Mouse (Mus musculus) kidney, postnatal 0 days (tissue): ENCODE measurements at regions not wholly inside any gene's neighbourhood (a gene's known extent, or its start where the extent isn't known, plus 50 kb on each side); places are given as distances from the start of the nearest gene placed in this dataset.

ENCODE experiments used
- ATAC-seq: fragments of 200-750 bp; cut with Nextera tagmentation; replicated peaks from 2 replicates; pipeline ENCODE4 v1.8.0; 2017; ENCODE audit warnings: low read depth, moderate number of reproducible peaks, moderate TSS enrichment, moderate library complexity; ENCODE audit not compliant: low FRiP score
- DNase-seq: peaks from one replicate; pipeline ENCODE4 v3.0.0-alpha.2; 2016; ENCODE audit warnings: low spot score
- H3K27ac ChIP-seq: fragments of 300-500 bp; sonication (generic); 2 replicates; pipeline ENCODE4 v1.5.1; 2014; ENCODE audit warnings: mild to moderate bottlenecking
- H3K27me3 ChIP-seq: fragments of 300-500 bp; sonication (generic); 2 replicates; pipeline ENCODE4 v1.6.1; 2014; ENCODE audit warnings: low read length, mixed read lengths; ENCODE audit not compliant: insufficient read depth
- H3K36me3 ChIP-seq: fragments of 300-500 bp; sonication (generic); 2 replicates; pipeline ENCODE4 v1.6.1; 2014; ENCODE audit warnings: low read length, mixed read lengths; ENCODE audit not compliant: insufficient read depth
- H3K4me1 ChIP-seq: fragments of 300-500 bp; sonication (generic); replicated peaks from 2 replicates; pipeline ENCODE4 v1.6.1; 2014; ENCODE audit warnings: antibody characterized with exemption, low read length, mixed read lengths; ENCODE audit not compliant: insufficient read depth
- H3K4me2 ChIP-seq: fragments of 300-500 bp; sonication (generic); 2 replicates; pipeline ENCODE4 v1.6.1; 2014; ENCODE audit warnings: mild to moderate bottlenecking, low read length, moderate library complexity, mixed read lengths
- H3K4me3 ChIP-seq: fragments of 300-500 bp; sonication (generic); replicated peaks from 2 replicates; pipeline ENCODE4 v1.5.1; 2014; ENCODE audit warnings: low read depth, low read length
- H3K9ac ChIP-seq: fragments of 300-500 bp; sonication (generic); 2 replicates; pipeline ENCODE4 v1.6.1; 2014; ENCODE audit warnings: low read depth, low read length
- H3K9me3 ChIP-seq: fragments of 300-500 bp; sonication (generic); replicated peaks from 2 replicates; pipeline ENCODE4 v1.6.1; 2016; ENCODE audit warnings: low read length, inconsistent platforms, mixed read lengths
- CTCF ChIP-seq: IDR thresholded peaks from 2 replicates; pipeline ENCODE4 v1.5.1; 2016; ENCODE audit warnings: antibody characterized with exemption, low read depth, mild to moderate bottlenecking, moderate library complexity
- WGBS: fragments of 180-500 bp; shearing (Covaris S2); extraction: QIAGEN DNeasy Blood & Tissue Kit; methylation state at CpG from one replicate; pipeline ENCODE4 v1.1.7; 2014; 5-methylcytosine and 5-hydroxymethylcytosine counted together

GRCm38 (mm10) chr1:190375160-190375880, 204.8 kb upstream of the Prox1 start:
- no peaks in the 10 kb centered on the region for H3K27me3 ChIP-seq
- H3K9ac ChIP-seq: no peak overlapping the region
- H3K36me3 ChIP-seq: no peaks in the 10 kb centered on the region
- no peak for TF ChIP-seq CTCF
- H3K27ac ChIP-seq: no peak overlapping the region
- no peaks in the 10 kb centered on the region for H3K4me1 ChIP-seq
- ATAC-seq: no peak
- H3K4me2 ChIP-seq: no peak overlapping the region
- H3K4me3 ChIP-seq: no peak overlapping the region
- DNase-seq: no peak
- 77% methylated on average over 22 of the region's 22 CpGs for WGBS
- H3K9me3 ChIP-seq: no peaks in the 10 kb centered on the region

- DNase-seq (peak; percentile 54), ATAC-seq (no peak)
- H3K27ac ChIP-seq: no peak overlapping the region
- 29% methylated on average over 3 of the region's 3 CpGs for WGBS
- no peaks in the 10 kb centered on the region for H3K27me3 ChIP-seq
- H3K9me3 ChIP-seq: no peaks in the 10 kb centered on the region
- no peak overlapping the region for H3K9ac ChIP-seq
- no peak overlapping the region for H3K4me3 ChIP-seq
- H3K4me1 ChIP-seq: no peaks in the 10 kb centered on the region
- TF ChIP-seq CTCF: no peak
- H3K4me2 ChIP-seq: no peak overlapping the region
- H3K36me3 ChIP-seq: no peaks in the 10 kb centered on the region
Observed at GRCm38 (mm10) chr1:190374270-190374669, 203.8 kb upstream of the Prox1 start.

- Histone ChIP-seq H3K9ac (no peak overlapping the region), H3K4me1 (no peaks in the 10 kb centered on the region), H3K4me2 (no peak overlapping the region), H3K4me3 (no peak overlapping the region), H3K36me3 (no peaks in the 10 kb centered on the region), H3K27me3 (no peaks in the 10 kb centered on the region), H3K27ac (no peak overlapping the region), H3K9me3 (no peaks in the 10 kb centered on the region)
- 0 out of 2 replicates have a peak, but pooled peaks have one; percentile 46 for ATAC-seq
- DNase-seq: no peak
- WGBS: 47% methylated on average over 8 of the region's 8 CpGs
- TF ChIP-seq CTCF: no peak
Observed at GRCm38 (mm10) chr1:190366631-190367030, 196.1 kb upstream of the Prox1 start.

DNA sequence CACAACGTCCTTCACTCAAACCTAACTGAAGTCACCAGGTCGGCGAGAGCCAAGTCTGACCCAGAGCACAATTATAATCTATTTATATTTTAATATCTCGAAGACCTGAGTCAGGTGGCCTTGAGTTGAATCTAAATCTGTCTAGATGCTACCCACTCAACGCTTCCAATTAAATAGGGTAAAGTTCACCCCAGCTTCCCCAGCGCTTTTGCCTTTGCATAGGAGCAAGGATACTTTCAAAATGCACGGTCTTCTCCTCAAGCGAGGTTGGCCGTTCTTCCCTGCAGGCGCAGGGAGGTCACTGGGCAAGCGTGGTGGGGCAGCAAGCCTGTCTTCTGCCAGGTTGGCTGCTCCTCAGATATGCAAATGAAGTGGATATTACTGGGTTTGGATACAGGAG, 194.6 kb upstream of the Prox1 start:
- DNase-seq (no peak), ATAC-seq (no peak)
- Histone ChIP-seq H3K4me1 (no peaks in the 10 kb centered on the region), H3K4me3 (no peak overlapping the region), H3K4me2 (no peak overlapping the region), H3K36me3 (no peaks in the 10 kb centered on the region), H3K9ac (no peak overlapping the region), H3K27me3 (no peaks in the 10 kb centered on the region), H3K9me3 (no peaks in the 10 kb centered on the region), H3K27ac (no peak overlapping the region)
- TF ChIP-seq CTCF: no peak
- 86% methylated on average over 11 of the region's 11 CpGs for WGBS

DNA sequence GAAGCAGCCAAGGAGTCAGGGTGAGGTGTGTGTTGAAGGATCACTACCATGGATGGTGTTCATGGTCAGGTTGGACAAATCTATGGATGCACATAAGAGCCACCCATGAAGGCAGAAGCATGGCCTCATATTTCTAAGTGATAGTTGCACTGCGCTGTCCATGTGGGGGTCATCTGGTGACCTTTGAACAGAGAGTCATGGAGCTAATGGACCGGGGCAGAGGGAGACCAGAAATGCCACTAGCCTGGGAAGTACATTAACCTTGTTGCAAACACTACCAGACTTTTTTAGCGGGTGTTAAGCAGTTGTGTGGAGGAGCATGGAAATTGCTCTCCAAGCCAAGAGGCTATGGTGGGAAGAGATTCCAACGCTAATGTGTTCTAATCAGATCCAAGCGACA, 190.1 kb upstream of the Prox1 start:
- ATAC-seq (peak; percentile 47; the same call in 1 of the 2 replicates), DNase-seq (no peak)
- H3K27ac ChIP-seq: no peak overlapping the region
- H3K27me3 ChIP-seq: no peaks in the 10 kb centered on the region
- TF ChIP-seq CTCF: no peak
- 72% methylated on average over 5 of the region's 5 CpGs for WGBS
- no peak overlapping the region for H3K9ac ChIP-seq
- no peaks in the 10 kb centered on the region for H3K9me3 ChIP-seq
- H3K4me3 ChIP-seq: no peak overlapping the region
- H3K4me2 ChIP-seq: no peak overlapping the region
- H3K36me3 ChIP-seq: no peaks in the 10 kb centered on the region
- no peaks in the 10 kb centered on the region for H3K4me1 ChIP-seq

DNA sequence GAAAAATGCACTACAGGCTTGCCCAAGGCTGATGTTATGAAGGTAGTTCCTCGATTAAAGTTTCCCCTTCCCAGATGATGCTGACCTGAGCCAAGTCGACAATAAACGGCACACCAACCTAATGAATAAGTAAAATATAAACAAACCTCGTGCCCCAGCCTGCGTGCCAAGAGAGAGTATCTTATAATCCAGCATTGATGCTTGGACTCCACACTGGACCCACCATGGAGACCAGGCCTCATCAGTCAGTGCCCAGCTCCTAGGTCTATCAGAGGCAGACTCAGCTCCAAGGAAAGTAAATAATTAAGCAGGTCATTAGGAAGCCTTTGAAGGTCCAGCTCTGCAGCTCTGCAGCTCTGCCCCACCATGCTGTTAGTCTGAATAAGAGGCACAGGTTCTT, 187.3 kb upstream of the Prox1 start:
- no peaks in the 10 kb centered on the region for H3K36me3 ChIP-seq
- no peak for DNase-seq
- no peak overlapping the region for H3K27ac ChIP-seq
- ATAC-seq: peak; percentile 78
- H3K9ac ChIP-seq: no peak overlapping the region
- no peak overlapping the region for H3K4me3 ChIP-seq
- no peak for TF ChIP-seq CTCF
- H3K4me1 ChIP-seq: no peaks in the 10 kb centered on the region
- H3K9me3 ChIP-seq: no peaks in the 10 kb centered on the region
- WGBS: 64% methylated on average over 5 of the region's 5 CpGs
- H3K4me2 ChIP-seq: no peak overlapping the region
- no peaks in the 10 kb centered on the region for H3K27me3 ChIP-seq

GRCm38 (mm10) chr1:190347610-190348009, 177.1 kb upstream of the Prox1 start:
- DNase-seq (no peak), ATAC-seq (no peak)
- no peak overlapping the region for H3K27ac ChIP-seq
- no peaks in the 10 kb centered on the region for H3K36me3 ChIP-seq
- WGBS: 64% methylated on average over 5 of the region's 5 CpGs
- no peak overlapping the region for H3K4me2 ChIP-seq
- H3K4me1 ChIP-seq: no peaks in the 10 kb centered on the region
- no peaks in the 10 kb centered on the region for H3K9me3 ChIP-seq
- no peaks in the 10 kb centered on the region for H3K27me3 ChIP-seq
- H3K9ac ChIP-seq: no peak overlapping the region
- H3K4me3 ChIP-seq: no peak overlapping the region
- TF ChIP-seq CTCF: no peak
